Mouse (Mus musculus) CH12.LX (cell line): ENCODE data around the gene Muc16. TPM values are rescaled to one million over a fixed set of nuclear protein-coding genes. Genes with fewer than 3 reads are reported as not detected.

Experiments
- DNase-seq: peaks from one replicate; pipeline ENCODE4 v3.0.0-alpha.2; 2013; ENCODE audit errors: extremely low read depth
- H3K27ac ChIP-seq: 2 replicates; pipeline ENCODE4 v1.5.1; 2012; ENCODE audit warnings: low read depth, mild to moderate bottlenecking, control low read depth, moderate library complexity; ENCODE audit not compliant: insufficient read depth
- H3K27me3 ChIP-seq: replicated peaks from 2 replicates; pipeline ENCODE3; 2012; ENCODE audit warnings: inconsistent platforms
- H3K36me3 ChIP-seq, 2 experiments: replicated peaks in 1 of 2; 2 replicates each; pipeline versions ENCODE3 to v1.6.1; 2012; ENCODE audit warnings: inconsistent platforms in 1 of 2, low read length in 1 of 2, mild to moderate bottlenecking in 1 of 2, mixed read lengths in 1 of 2, moderate library complexity in 1 of 2; ENCODE audit not compliant: control insufficient read depth in 1 of 2, insufficient read depth in 1 of 2
- H3K4me1 ChIP-seq, 2 experiments: 2 replicates each; pipeline ENCODE4 v1.6.1; 2012; ENCODE audit warnings: inconsistent platforms in 1 of 2, moderate library complexity in 1 of 2; ENCODE audit not compliant: insufficient read depth in 2 of 2, control insufficient read depth in 1 of 2
- H3K4me2 ChIP-seq: 2 replicates; pipeline ENCODE4 v1.6.1; 2012; ENCODE audit warnings: low read depth, mild to moderate bottlenecking, control low read depth; ENCODE audit not compliant: poor library complexity, insufficient read depth, severe bottlenecking
- H3K4me3 ChIP-seq, 3 experiments: fragments of 150-350 bp in 1 of 3; sonication (generic) in 1 of 3; replicated peaks in 1 of 3; 2 replicates each; pipeline versions ENCODE3 to v1.5.1; 2011 to 2012; ENCODE audit warnings: low read depth in 2 of 3, low read length in 2 of 3, mild to moderate bottlenecking in 2 of 3, moderate library complexity in 2 of 3, control low read depth in 1 of 3, improper control_type of control experiment in 1 of 3, inconsistent platforms in 1 of 3, mixed read lengths in 1 of 3; ENCODE audit not compliant: poor library complexity in 1 of 3
- H3K79me2 ChIP-seq: replicated peaks from 2 replicates; pipeline ENCODE4 v1.6.1; 2012; ENCODE audit warnings: mild to moderate bottlenecking, moderate library complexity; ENCODE audit not compliant: control insufficient read depth, poor library complexity, insufficient read depth, severe bottlenecking; ENCODE audit errors: extremely low read depth
- H3K9ac ChIP-seq: 2 replicates; pipeline ENCODE4 v1.6.1; 2012; ENCODE audit warnings: low read depth, mild to moderate bottlenecking, control low read depth, moderate library complexity; ENCODE audit not compliant: insufficient read depth
- H3K9me3 ChIP-seq: replicated peaks from 2 replicates; pipeline ENCODE3; 2012; ENCODE audit warnings: low read length, inconsistent platforms, mixed read lengths
- CTCF ChIP-seq, 2 experiments: IDR thresholded peaks in 1 of 2; conservative IDR thresholded peaks in 1 of 2; 2 replicates each; pipeline ENCODE4 v1.5.1; 2011 to 2012; ENCODE audit warnings: low read depth in 2 of 2, low read length in 2 of 2, improper control_type of control experiment in 1 of 2, inconsistent platforms in 1 of 2, mild to moderate bottlenecking in 1 of 2, moderate library complexity in 1 of 2
- GABPA ChIP-seq: IDR thresholded peaks from 2 replicates; pipeline ENCODE4 v1.6.1; 2012; ENCODE audit warnings: low read depth, low read length, improper control_type of control experiment, inconsistent platforms; ENCODE audit not compliant: insufficient replicate concordance
- HCFC1 ChIP-seq: IDR thresholded peaks from 2 replicates; pipeline ENCODE4 v1.6.1; 2012; ENCODE audit warnings: low read depth, mild to moderate bottlenecking, inconsistent platforms, low read length, improper control_type of control experiment
- JUN ChIP-seq: IDR thresholded peaks from 2 replicates; pipeline ENCODE4 v1.6.1; 2011; ENCODE audit warnings: low read depth, mild to moderate bottlenecking, low read length, improper control_type of control experiment, moderate library complexity; ENCODE audit not compliant: insufficient read depth
- MAX ChIP-seq: IDR thresholded peaks from 2 replicates; pipeline ENCODE4 v1.6.1; 2011; ENCODE audit warnings: low read length, improper control_type of control experiment
- MXI1 ChIP-seq: IDR thresholded peaks from 2 replicates; pipeline ENCODE4 v1.6.1; 2011; ENCODE audit warnings: mild to moderate bottlenecking, low read depth, low read length, improper control_type of control experiment
- MYC ChIP-seq: IDR thresholded peaks from 2 replicates; pipeline ENCODE4 v1.6.1; 2011; ENCODE audit warnings: low read depth, mild to moderate bottlenecking, improper control_type of control experiment, low read length
- NRF1 ChIP-seq: IDR thresholded peaks from 2 replicates; pipeline ENCODE4 v1.6.1; 2014; ENCODE audit warnings: low read depth, mild to moderate bottlenecking, inconsistent platforms, low read length, improper control_type of control experiment, moderate library complexity
- POLR2AphosphoS2 ChIP-seq: IDR thresholded peaks from 2 replicates; pipeline ENCODE4 v1.6.1; 2011; ENCODE audit warnings: low read depth, low read length, improper control_type of control experiment
- RAD21 ChIP-seq: IDR thresholded peaks from 2 replicates; pipeline ENCODE4 v1.6.1; 2011; ENCODE audit warnings: low read depth, mild to moderate bottlenecking, low read length, improper control_type of control experiment, moderate library complexity
- SIN3A ChIP-seq: IDR thresholded peaks from 2 replicates; pipeline ENCODE4 v1.6.1; 2012; ENCODE audit warnings: low read length, improper control_type of control experiment, inconsistent platforms
- TBP ChIP-seq: conservative IDR thresholded peaks from 2 replicates; pipeline ENCODE4 v1.6.1; 2011; ENCODE audit warnings: low read depth, low read length, improper control_type of control experiment
- UBTF ChIP-seq: IDR thresholded peaks from 2 replicates; pipeline ENCODE4 v1.6.1; 2012; ENCODE audit warnings: low read depth, mild to moderate bottlenecking, inconsistent platforms, low read length, improper control_type of control experiment, moderate library complexity
- USF2 ChIP-seq: conservative IDR thresholded peaks from 2 replicates; pipeline ENCODE4 v1.6.1; 2011; ENCODE audit warnings: low read depth, low read length, improper control_type of control experiment
- dilution Hi-C: fragments of 300-500 bp; cut with MboI; formaldehyde crosslinking; loops from 2 replicates; pipeline ENCODE4 v1.14.3; 2020; ENCODE audit warnings: low sequenced_read_pairs; ENCODE audit not compliant: extremely low pct_unique_long_range_greater_than_20kb, extremely low pct_ligation_motif_present
- in situ Hi-C: fragments of 300-500 bp; cut with MboI; formaldehyde crosslinking; loops from 3 replicates; pipeline ENCODE4 v1.14.3; 2019; ENCODE audit warnings: low sequenced_read_pairs, low pct_ligation_motif_present, low pct_unique_long_range_greater_than_20kb, mixed read lengths
- polyA plus RNA-seq: library from polyadenylated mRNA; unstranded; fragments of >175 nt; gene quantifications from 2 replicates; pipeline ENCODE4 v1.2.1, GENCODE M21; 2012; ENCODE audit warnings: low read depth; ENCODE audit not compliant: insufficient read length
- total RNA-seq, 2 experiments: library from RNA; depleted of rRNA; stranded (reverse); fragments of 300-350 nt in 1 of 2; fragments of >200 nt in 1 of 2; gene quantifications; 2 replicates each; pipeline ENCODE4 v1.2.3; 2012 to 2014

Gene Muc16
- total and polyA plus RNA-seq, 3 experiments = not detected

DNA sequence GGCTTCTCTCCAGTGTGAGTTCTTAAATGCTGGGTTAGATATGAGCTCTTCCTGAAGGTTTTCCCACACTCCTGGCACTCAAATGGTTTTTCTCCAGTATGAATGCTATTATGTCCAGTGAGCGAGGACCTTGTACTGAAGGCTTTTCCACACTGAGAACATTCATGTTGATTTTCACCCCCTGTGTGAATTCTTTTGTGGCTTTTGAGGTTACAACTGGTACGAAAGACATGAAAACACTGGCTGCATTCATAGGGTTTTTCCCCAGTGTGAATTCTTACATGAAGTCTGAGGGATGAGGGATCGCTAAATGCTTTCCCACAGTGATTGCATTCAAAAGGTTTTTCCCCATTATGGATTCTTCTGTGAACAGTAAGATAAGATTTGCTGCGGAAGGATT is 217.8 kb downstream of the Muc16 start:
- Histone ChIP-seq H3K36me3 (no peaks in the 10 kb centered on the region), H3K9ac (no peak overlapping the region), H3K27me3 (no peaks in the 10 kb centered on the region), H3K79me2 (no peaks in the 10 kb centered on the region), H3K4me1 (no peaks in the 10 kb centered on the region), H3K9me3 (peaks cover 5% of the 10 kb centered on the region), H3K4me2 (no peak overlapping the region), H3K27ac (no peak overlapping the region), H3K4me3 (no peak overlapping the region)
- DNase-seq = no peak
- in situ Hi-C loops = no loop called here
- dilution Hi-C loops = no loop called here
- no peak for TF ChIP-seq GABPA
- no peak for TF ChIP-seq SIN3A
- TF ChIP-seq TBP = no peak
- TF ChIP-seq MAX = no peak
- no peak for TF ChIP-seq JUN
- no peak for TF ChIP-seq RAD21
- no peak for TF ChIP-seq UBTF
- TF ChIP-seq NRF1 = no peak
- no peak for TF ChIP-seq HCFC1
- no peak for TF ChIP-seq MXI1
- TF ChIP-seq MYC = no peak
- TF ChIP-seq POLR2AphosphoS2 = no peak
- no peak for TF ChIP-seq USF2
- TF ChIP-seq CTCF (conservative IDR thresholded peaks at IDR 0.05 in 1 of 2, IDR thresholded peaks at IDR 0.05 in 1 of 2; ENCODE audit: low read depth in 2 of 2, low read length in 2 of 2) = no peak

Other genes with a start within 250 kb of the Muc16 start
- not detected in 2 replicates for gene Mbd3l2, start 243.9 kb downstream of the Muc16 start, total RNA-seq (2012; rRNA removed)
- not detected in 2 replicates for gene Mbd3l2, start 243.9 kb downstream of the Muc16 start, total RNA-seq (2014; rRNA removed)
- not detected in 2 replicates for gene Mbd3l2, start 243.9 kb downstream of the Muc16 start, polyA plus RNA-seq
- gene Zfp558, start 196.3 kb downstream of the Muc16 start, total RNA-seq (2012; rRNA removed) = not detected in 2 replicates
- not detected in 2 replicates for gene Zfp558, start 196.3 kb downstream of the Muc16 start, total RNA-seq (2014; rRNA removed)
- not detected in 2 replicates for gene Zfp558, start 196.3 kb downstream of the Muc16 start, polyA plus RNA-seq
- not detected in 2 replicates for gene Mbd3l1, start 196.2 kb downstream of the Muc16 start, total RNA-seq (2012; rRNA removed)
- gene Mbd3l1, start 196.2 kb downstream of the Muc16 start, total RNA-seq (2014; rRNA removed) = not detected in 2 replicates
- gene Mbd3l1, start 196.2 kb downstream of the Muc16 start, polyA plus RNA-seq = not detected in 2 replicates
- gene Olfr24, start 89.5 kb upstream of the Muc16 start, total RNA-seq (2012; rRNA removed) = not detected in 2 replicates
- gene Olfr24, start 89.5 kb upstream of the Muc16 start, total RNA-seq (2014; rRNA removed) = not detected in 2 replicates
- gene Olfr24, start 89.5 kb upstream of the Muc16 start, polyA plus RNA-seq = not detected in 2 replicates
- not detected in 2 replicates for gene Olfr828, start 145.0 kb upstream of the Muc16 start, total RNA-seq (2012; rRNA removed)
- not detected in 2 replicates for gene Olfr828, start 145.0 kb upstream of the Muc16 start, total RNA-seq (2014; rRNA removed)
- not detected in 2 replicates for gene Olfr828, start 145.0 kb upstream of the Muc16 start, polyA plus RNA-seq
- gene Olfr829, start 180.4 kb upstream of the Muc16 start, total RNA-seq (2012; rRNA removed) = not detected in 2 replicates
- gene Olfr829, start 180.4 kb upstream of the Muc16 start, total RNA-seq (2014; rRNA removed) = not detected in 2 replicates
- gene Olfr829, start 180.4 kb upstream of the Muc16 start, polyA plus RNA-seq = not detected in 2 replicates
- not detected in 2 replicates for gene Olfr830, start 200.2 kb upstream of the Muc16 start, total RNA-seq (2012; rRNA removed)
- gene Olfr830, start 200.2 kb upstream of the Muc16 start, total RNA-seq (2014; rRNA removed) = not detected in 2 replicates
- gene Olfr830, start 200.2 kb upstream of the Muc16 start, polyA plus RNA-seq = not detected in 2 replicates